Mouse (Mus musculus) liver, embryonic 11.5 days (tissue): ENCODE data around the gene Med24. TPM values are rescaled to one million over a fixed set of nuclear protein-coding genes. Genes with fewer than 3 reads are reported as not detected.
A peak's percentile ranks its signal among the peaks of the same experiment; 100 is the strongest.

Experiments
- ATAC-seq: fragments of 200-750 bp; cut with Nextera tagmentation; replicated peaks from 2 replicates; pipeline ENCODE4 v1.8.0; 2017; ENCODE audit warnings: moderate number of reproducible peaks, mild to moderate bottlenecking, moderate TSS enrichment, moderate library complexity; ENCODE audit not compliant: low FRiP score
- DNase-seq: peaks from one replicate; pipeline ENCODE4 v3.0.0-alpha.2; 2017; ENCODE audit warnings: low spot score
- H3K27ac ChIP-seq: fragments of 300-500 bp; sonication (generic); 2 replicates; pipeline ENCODE4 v1.5.1; 2014; ENCODE audit warnings: mild to moderate bottlenecking, low read depth, low read length, control low read depth
- H3K27me3 ChIP-seq: fragments of 300-500 bp; sonication (generic); replicated peaks from 2 replicates; pipeline ENCODE4 v1.6.1; 2014; ENCODE audit warnings: low read length, mixed read lengths; ENCODE audit not compliant: control insufficient read depth, insufficient read depth
- H3K36me3 ChIP-seq: fragments of 300-500 bp; sonication (generic); 2 replicates; pipeline ENCODE4 v1.6.1; 2014; ENCODE audit warnings: mild to moderate bottlenecking, low read length, moderate library complexity, mixed read lengths; ENCODE audit not compliant: control insufficient read depth, insufficient read depth
- H3K4me1 ChIP-seq: fragments of 300-500 bp; sonication (generic); replicated peaks from 2 replicates; pipeline ENCODE4 v1.6.1; 2014; ENCODE audit warnings: low read length, mixed read lengths; ENCODE audit not compliant: control insufficient read depth, insufficient read depth
- H3K4me2 ChIP-seq: fragments of 300-500 bp; sonication (generic); 2 replicates; pipeline ENCODE4 v1.6.1; 2014; ENCODE audit warnings: mild to moderate bottlenecking, control low read depth, moderate library complexity
- H3K4me3 ChIP-seq: fragments of 300-500 bp; sonication (generic); 2 replicates; pipeline ENCODE4 v1.5.1; 2014; ENCODE audit warnings: low read depth, low read length, control low read depth
- H3K9ac ChIP-seq: fragments of 300-500 bp; sonication (generic); 2 replicates; pipeline ENCODE4 v1.6.1; 2014; ENCODE audit warnings: low read depth, low read length, control low read depth
- H3K9me3 ChIP-seq: fragments of 300-500 bp; sonication (generic); 2 replicates; pipeline ENCODE4 v1.6.1; 2016; ENCODE audit warnings: low read length, inconsistent platforms, mixed read lengths; ENCODE audit not compliant: control insufficient read depth
- WGBS: fragments of 180-500 bp; shearing (Covaris S2); extraction: QIAGEN DNeasy Blood & Tissue Kit; methylation state at CpG from one replicate; pipeline ENCODE4 v1.1.7; 2014; 5-methylcytosine and 5-hydroxymethylcytosine counted together
- polyA plus RNA-seq: library from polyadenylated mRNA; unstranded; fragments of >200 nt; fragmentation: Nextera tagmentation; extraction: Ambion mirVana; gene quantifications from 2 replicates; pipeline ENCODE4 v1.2.1, GENCODE M21; 2014

Med24 gene
- polyA plus RNA-seq, 1 experiment from 2014 or later, result 61.9 TPM

DNA sequence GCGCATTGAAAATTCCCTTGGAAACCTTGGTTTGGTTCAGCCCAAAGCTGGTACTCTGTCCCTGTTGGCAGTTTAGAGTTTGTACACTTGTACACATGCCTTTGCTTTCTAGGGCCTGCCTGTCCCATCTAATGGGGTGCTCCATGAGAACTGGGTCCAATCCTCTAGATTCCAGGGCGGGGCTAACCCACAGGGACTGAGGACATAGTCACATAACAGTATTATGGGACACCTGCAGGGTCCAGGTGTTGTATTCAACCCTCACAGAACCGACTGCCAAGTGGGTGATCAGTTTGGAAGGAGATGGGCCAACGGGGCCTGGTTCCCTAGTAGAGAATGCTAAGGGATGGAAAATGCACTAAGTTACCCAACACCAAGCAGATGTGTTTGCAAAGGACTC lies 32.7 kb upstream of the Med24 start:
- H3K9me3 ChIP-seq, result no peaks in the 10 kb centered on the region
- no peak overlapping the region for H3K27ac ChIP-seq
- H3K4me2 ChIP-seq, result no peak overlapping the region
- H3K27me3 ChIP-seq, result no peaks in the 10 kb centered on the region
- no peak overlapping the region for H3K4me3 ChIP-seq
- peaks cover 35% of the 10 kb centered on the region for H3K4me1 ChIP-seq
- 92% methylated on average over 4 of the region's 4 CpGs for WGBS
- ATAC-seq (no peak), DNase-seq (no peak)
- no peak overlapping the region for H3K9ac ChIP-seq
- H3K36me3 ChIP-seq, result peaks cover 36% of the 10 kb centered on the region

DNA sequence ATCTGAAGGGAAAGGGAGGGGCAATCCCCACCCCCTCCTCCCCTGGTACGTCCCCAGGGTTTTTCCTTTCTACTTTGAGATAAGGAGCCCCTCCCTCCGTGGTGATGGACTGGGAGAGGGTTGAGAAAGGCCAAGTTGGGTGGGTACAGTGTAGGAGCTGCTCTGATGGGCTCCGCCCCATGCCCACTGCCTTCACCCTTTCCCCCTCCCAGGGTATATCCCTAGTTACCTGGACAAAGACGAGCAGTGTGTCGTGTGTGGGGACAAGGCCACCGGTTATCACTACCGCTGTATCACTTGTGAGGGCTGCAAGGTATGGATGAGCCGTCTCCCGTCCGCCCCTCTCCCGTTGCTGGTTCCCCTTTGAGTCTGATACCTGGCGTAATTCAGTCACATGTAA lies 27.5 kb upstream of the Med24 start:
- H3K4me2 ChIP-seq, result peak overlapping the region; percentile 48
- peaks cover 52% of the 10 kb centered on the region for H3K4me1 ChIP-seq
- no peak overlapping the region for H3K9ac ChIP-seq

GRCm38 (mm10) chr11:98755726-98756380 lies 26.6 kb upstream of the Med24 start:
- Histone ChIP-seq H3K9ac (peak overlapping the region; percentile 11), H3K27ac (peak overlapping the region; percentile 83), H3K27me3 (no peaks in the 10 kb centered on the region), H3K36me3 (peaks cover 22% of the 10 kb centered on the region), H3K4me3 (no peak overlapping the region), H3K4me2 (peak overlapping the region; percentile 48), H3K9me3 (no peaks in the 10 kb centered on the region), H3K4me1 (peaks cover 61% of the 10 kb centered on the region)
- WGBS, result 68% methylated on average over 6 of the region's 6 CpGs
- peak; percentile 50; the same call in 1 of the 2 replicates for ATAC-seq
- DNase-seq, result no peak

More for the DNA sequence above, 27.5 kb upstream of the Med24 start:
- Histone ChIP-seq H3K36me3 (peaks cover 26% of the 10 kb centered on the region), H3K27me3 (no peaks in the 10 kb centered on the region), H3K9me3 (no peaks in the 10 kb centered on the region), H3K27ac (no peak overlapping the region), H3K4me3 (no peak overlapping the region)
- ATAC-seq (peak; percentile 65), DNase-seq (no peak)
- WGBS, result 60% methylated on average over 12 of the region's 12 CpGs

DNA sequence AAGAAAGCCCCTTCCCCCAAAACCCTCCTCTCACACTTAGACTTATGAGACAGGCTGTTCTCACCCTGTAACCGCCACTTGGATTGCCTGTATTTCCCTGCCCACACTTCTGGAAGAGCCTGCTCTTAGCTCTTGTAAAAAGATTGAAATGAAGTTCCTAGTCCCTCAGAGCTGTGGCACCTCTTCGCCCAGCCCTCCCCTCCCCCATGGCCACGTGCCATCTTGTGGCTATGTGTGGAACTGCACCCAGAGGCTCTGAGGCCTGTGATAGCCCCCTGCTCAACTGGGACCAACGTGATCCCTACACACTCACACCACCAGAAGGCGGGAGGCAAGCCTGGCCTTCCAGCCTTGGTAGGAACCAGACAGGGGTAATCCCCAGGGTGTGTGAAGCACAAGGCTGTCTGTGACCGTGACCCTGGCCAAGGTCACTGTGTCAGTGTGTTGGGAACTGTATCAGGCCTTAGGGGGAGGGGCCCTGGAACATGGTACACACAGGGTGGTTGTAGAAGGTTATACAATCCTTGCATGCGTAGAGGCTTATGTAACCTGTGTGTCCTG lies 25.5 kb upstream of the Med24 start:
- H3K27me3 ChIP-seq, result no peaks in the 10 kb centered on the region
- H3K9me3 ChIP-seq, result no peaks in the 10 kb centered on the region
- no peak overlapping the region for H3K4me3 ChIP-seq
- peak overlapping the region; percentile 83 for H3K27ac ChIP-seq
- peak; percentile 37 for ATAC-seq
- WGBS, result 19% methylated on average over 7 of the region's 7 CpGs
- peaks cover 16% of the 10 kb centered on the region; the same call in 1 of the 2 replicates for H3K36me3 ChIP-seq
- H3K9ac ChIP-seq, result peak overlapping the region; percentile 60
- peak; percentile 80 for DNase-seq
- H3K4me2 ChIP-seq, result peak overlapping the region; percentile 49
- peaks cover 73% of the 10 kb centered on the region for H3K4me1 ChIP-seq

DNA sequence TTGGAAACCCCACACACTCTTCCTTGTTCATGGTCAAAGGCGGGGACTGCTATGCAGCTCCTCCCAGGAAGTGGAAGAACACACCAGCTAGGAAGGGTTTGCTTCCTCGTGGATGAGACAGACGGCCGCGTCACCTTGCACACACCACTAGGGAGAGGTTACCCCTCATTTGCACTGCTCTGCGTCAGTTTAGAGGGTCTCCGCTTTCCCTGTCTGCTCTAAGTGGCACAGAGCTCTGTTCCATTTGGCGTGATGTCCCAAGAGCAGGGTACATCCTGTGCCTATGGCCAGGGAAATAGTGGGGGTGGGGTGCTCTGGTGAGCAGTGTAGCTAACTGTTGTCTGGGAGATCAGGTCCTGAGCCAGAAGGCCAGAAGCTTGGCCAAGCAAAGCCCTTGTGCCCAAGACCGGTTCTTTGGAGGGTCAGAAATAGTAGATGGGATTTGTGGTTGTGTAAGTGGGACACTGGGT lies 25.0 kb upstream of the Med24 start:
- Histone ChIP-seq H3K9me3 (no peaks in the 10 kb centered on the region), H3K9ac (peak overlapping the region; percentile 60), H3K27ac (peak overlapping the region; percentile 83), H3K27me3 (no peaks in the 10 kb centered on the region), H3K4me3 (0 out of 2 replicates have a peak overlapping the region, but pooled peaks have one; percentile 6), H3K4me1 (peaks cover 78% of the 10 kb centered on the region), H3K4me2 (peak overlapping the region; percentile 49), H3K36me3 (peaks cover 16% of the 10 kb centered on the region; the same call in 1 of the 2 replicates)
- no peak for ATAC-seq
- whole genome bisulfite sequencing, result 45% methylated on average over 9 of the region's 9 CpGs
- no peak for DNase-seq

GRCm38 (mm10) chr11:98753264-98753663 lies 24.0 kb upstream of the Med24 start:
- 90% methylated on average over 5 of the region's 5 CpGs for WGBS
- H3K9ac ChIP-seq, result no peak overlapping the region
- no peak for DNase-seq

GRCm38 (mm10) chr11:98752562-98753140 lies 23.4 kb upstream of the Med24 start:
- Histone ChIP-seq H3K9ac (peak overlapping the region; percentile 65), H3K36me3 (peaks cover 10% of the 10 kb centered on the region; the same call in 1 of the 2 replicates), H3K4me2 (peak overlapping the region; percentile 64), H3K27ac (peak overlapping the region; percentile 83), H3K4me1 (peaks cover 93% of the 10 kb centered on the region), H3K9me3 (no peaks in the 10 kb centered on the region), H3K4me3 (no peak overlapping the region), H3K27me3 (no peaks in the 10 kb centered on the region)
- 77% methylated on average over 10 of the region's 10 CpGs for WGBS
- no peak for DNase-seq
- no peak for ATAC-seq

More at GRCm38 (mm10) chr11:98753264-98753663, 24.0 kb upstream of the Med24 start:
- 0 out of 2 replicates have a peak overlapping the region, but pooled peaks have one; percentile 3 for H3K4me2 ChIP-seq
- no peaks in the 10 kb centered on the region for H3K27me3 ChIP-seq
- H3K4me3 ChIP-seq, result no peak overlapping the region
- peaks cover 87% of the 10 kb centered on the region for H3K4me1 ChIP-seq
- H3K36me3 ChIP-seq, result peaks cover 13% of the 10 kb centered on the region; the same call in 1 of the 2 replicates
- no peak for ATAC-seq
- no peaks in the 10 kb centered on the region for H3K9me3 ChIP-seq
- H3K27ac ChIP-seq, result peak overlapping the region; percentile 83

GRCm38 (mm10) chr11:98751221-98751782 lies 22.1 kb upstream of the Med24 start:
- DNase-seq, result no peak

More at GRCm38 (mm10) chr11:98751221-98751782, 22.1 kb upstream of the Med24 start:
- Histone ChIP-seq H3K4me3 (peak overlapping the region; percentile 22), H3K4me1 (peaks cover 96% of the 10 kb centered on the region), H3K4me2 (peak overlapping the region; percentile 64), H3K27me3 (no peaks in the 10 kb centered on the region), H3K9me3 (no peaks in the 10 kb centered on the region), H3K9ac (peak overlapping the region; percentile 65), H3K36me3 (0 out of 2 replicates have a peak, but pooled peaks cover 5% of the 10 kb centered on the region), H3K27ac (peak overlapping the region; percentile 83)
- 16% methylated on average over 6 of the region's 6 CpGs for WGBS
- ATAC-seq, result peak; percentile 84
